Mouse (Mus musculus) left cerebral cortex, adult 6 months (tissue): Measurements from ENCODE around the gene Dbx2. TPM values are rescaled to one million over a fixed set of nuclear protein-coding genes. Genes with fewer than 3 reads are reported as not detected.

Experiments used
- long read RNA-seq, 2 experiments: library from polyadenylated mRNA; unstranded; transcript quantifications; one replicate each; pipeline ENCODE4 v2.0.0; 2019 to 2020
- polyA plus RNA-seq: library from polyadenylated mRNA; unstranded; fragments of <200 nt; fragmentation: Nextera tagmentation; gene quantifications from 2 replicates; pipeline ENCODE4 v1.2.3, GENCODE M21; 2021

The Dbx2 gene
- polyA plus RNA-seq: 33.0 and 35.9 TPM in 2 replicates
- long read RNA-seq, experiment 1, transcript Dbx2-201 (4 exons, 3,460 nt): major isoform, 47 of 54 reads
- long read RNA-seq, experiment 1, partial matches to known transcripts: 0 of 54 reads
- long read RNA-seq, experiment 1, other reads (novel, unspliced or antisense): 7 of 54 reads
- long read RNA-seq, experiment 2, transcript Dbx2-201 (4 exons, 3,460 nt): major isoform, 34 of 45 reads
- long read RNA-seq, experiment 2, partial matches to known transcripts: 6 of 45 reads
- long read RNA-seq, experiment 2, other reads (novel, unspliced or antisense): 5 of 45 reads

DNA sequence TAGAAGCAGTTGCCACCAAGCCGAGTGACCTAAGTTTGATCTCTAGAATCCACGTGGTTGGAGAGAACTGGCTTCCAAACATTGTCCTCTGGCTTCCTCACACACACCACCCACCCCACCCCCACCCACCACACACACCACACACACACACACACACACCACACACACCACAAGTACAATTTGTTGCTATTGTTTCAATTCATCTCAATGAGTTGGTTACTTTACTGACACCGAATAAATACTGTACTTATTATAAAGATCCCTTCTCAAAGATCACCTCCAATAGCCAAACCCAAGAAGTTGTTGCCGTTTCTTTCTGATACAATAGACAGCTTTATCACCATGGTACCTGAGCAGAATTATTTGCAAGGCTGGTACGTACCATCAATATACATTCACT is at the start of gene Dbx2:
Gene Dbx2, minus strand, starts transcription at position 101 of the 400 bp plus-strand sequence.

Other genes with a start within 250 kb of the Dbx2 start
- gene Nell2, start 127.4 kb downstream of the Dbx2 start, polyA plus RNA-seq: 264 and 313 TPM in 2 replicates
- 5.0 and 5.2 TPM in 2 replicates for gene Ano6, start 134.9 kb upstream of the Dbx2 start, polyA plus RNA-seq